Mouse (Mus musculus) mature B cell (primary cell): ENCODE measurements around the gene 4930402H24Rik.

Experiments used
- in situ Hi-C: fragments of 300-500 bp; cut with MboI; formaldehyde crosslinking; loops from 2 replicates; pipeline ENCODE4 v1.14.3; 2019

Gene 4930402H24Rik

DNA sequence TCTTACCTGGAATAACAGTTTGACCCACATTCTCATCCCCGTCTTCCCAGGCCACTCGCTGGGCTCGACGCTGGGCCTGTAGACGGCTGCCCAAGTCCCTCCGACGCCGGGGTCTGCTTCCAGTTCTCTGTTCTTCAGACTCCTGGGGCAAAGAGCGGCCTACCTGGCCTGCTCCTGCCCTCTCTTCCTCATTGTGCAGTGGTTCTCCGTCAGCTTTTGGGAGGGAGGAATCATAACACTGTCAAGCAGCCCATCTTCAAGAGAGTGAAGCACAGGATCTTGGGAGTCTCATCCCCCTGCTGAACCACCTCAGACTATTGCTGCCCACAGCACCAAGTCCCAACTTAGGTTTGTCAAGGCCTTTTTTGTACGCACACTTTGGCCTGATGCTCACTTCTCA lies 242.9 kb downstream of the 4930402H24Rik start:
- in situ Hi-C loops: loop anchor here (25.0 kb wide), 1 partner anchor 376 kb away; the partner anchor contains the start of genes Ebf4 and Idh3b

DNA sequence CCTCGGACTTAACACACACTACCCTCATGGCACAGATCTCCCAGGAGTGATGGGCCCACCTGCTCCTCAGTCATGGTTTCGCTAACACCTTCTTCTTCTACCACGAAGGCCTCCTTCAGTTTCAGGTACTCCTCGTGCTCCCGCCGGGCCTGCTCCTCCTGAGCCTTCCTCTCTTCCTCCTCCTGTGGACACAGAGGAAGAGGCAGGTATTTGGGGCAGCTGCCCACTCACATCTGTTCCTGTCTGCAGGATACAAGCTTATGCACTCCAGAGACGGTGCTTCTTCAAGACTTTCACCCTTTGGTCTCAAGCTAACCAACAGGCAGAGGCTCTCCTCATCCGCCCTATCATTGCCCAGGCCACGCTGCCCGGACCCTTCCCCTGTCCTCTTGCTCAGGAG lies 247.7 kb downstream of the 4930402H24Rik start:
- in situ Hi-C loops: loop anchor here (25.0 kb wide), 1 partner anchor 371 kb away; the partner anchor contains the start of genes Ebf4 and Idh3b

DNA sequence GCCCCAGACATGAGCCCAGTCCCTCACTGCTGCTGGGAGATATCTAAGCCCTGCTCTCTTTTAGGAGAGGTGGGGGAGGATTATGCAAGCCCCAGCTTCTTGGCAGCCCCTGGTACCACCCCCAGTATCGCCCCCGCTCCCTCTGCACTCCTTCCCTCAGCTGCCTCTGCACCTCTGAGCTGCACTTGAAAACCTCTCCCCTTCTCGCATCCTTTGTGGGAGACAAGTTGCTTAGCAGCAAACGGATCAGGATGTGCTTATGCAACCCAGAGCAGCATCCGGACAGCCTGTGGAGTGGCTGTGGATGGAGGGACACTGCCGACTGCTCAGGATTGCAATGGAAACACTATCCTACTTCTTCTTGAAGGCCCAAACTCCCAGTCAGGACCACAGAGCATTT lies 248.7 kb downstream of the 4930402H24Rik start:
- in situ Hi-C loops: loop anchor here (25.0 kb wide), 1 partner anchor 370 kb away; the partner anchor contains the start of genes Ebf4 and Idh3b

DNA sequence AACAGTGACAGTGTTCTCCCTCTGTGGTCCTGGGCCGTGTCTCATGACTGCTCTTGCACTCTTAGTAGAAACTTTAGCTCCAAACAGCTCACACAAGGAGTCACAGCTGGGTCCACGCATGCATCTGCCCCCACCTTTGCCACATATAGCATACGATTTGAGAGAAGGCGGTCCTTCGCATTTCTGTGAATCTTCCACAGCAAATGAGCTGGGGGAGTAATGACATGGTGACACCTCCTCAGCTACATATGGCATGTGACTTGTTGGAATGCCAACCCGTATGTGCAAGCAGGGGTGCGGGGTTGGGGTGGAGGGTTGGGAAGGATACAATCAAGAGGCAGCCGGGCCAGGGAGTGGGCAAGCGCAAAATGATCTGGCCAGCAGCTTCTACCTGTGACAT lies 249.7 kb downstream of the 4930402H24Rik start:
- in situ Hi-C loops: loop anchor here (25.0 kb wide), 1 partner anchor 369 kb away; the partner anchor contains the start of genes Ebf4 and Idh3b
